Mouse (Mus musculus) liver, adult (tissue): ENCODE results near the gene Lrrc4.

Experiments used
- GATA4 ChIP-seq: IDR thresholded peaks from 2 replicates; pipeline ENCODE4 v1.6.1; 2014; ENCODE audit warnings: mild to moderate bottlenecking, low read length; ENCODE audit not compliant: insufficient replicate concordance

Gene Lrrc4

DNA sequence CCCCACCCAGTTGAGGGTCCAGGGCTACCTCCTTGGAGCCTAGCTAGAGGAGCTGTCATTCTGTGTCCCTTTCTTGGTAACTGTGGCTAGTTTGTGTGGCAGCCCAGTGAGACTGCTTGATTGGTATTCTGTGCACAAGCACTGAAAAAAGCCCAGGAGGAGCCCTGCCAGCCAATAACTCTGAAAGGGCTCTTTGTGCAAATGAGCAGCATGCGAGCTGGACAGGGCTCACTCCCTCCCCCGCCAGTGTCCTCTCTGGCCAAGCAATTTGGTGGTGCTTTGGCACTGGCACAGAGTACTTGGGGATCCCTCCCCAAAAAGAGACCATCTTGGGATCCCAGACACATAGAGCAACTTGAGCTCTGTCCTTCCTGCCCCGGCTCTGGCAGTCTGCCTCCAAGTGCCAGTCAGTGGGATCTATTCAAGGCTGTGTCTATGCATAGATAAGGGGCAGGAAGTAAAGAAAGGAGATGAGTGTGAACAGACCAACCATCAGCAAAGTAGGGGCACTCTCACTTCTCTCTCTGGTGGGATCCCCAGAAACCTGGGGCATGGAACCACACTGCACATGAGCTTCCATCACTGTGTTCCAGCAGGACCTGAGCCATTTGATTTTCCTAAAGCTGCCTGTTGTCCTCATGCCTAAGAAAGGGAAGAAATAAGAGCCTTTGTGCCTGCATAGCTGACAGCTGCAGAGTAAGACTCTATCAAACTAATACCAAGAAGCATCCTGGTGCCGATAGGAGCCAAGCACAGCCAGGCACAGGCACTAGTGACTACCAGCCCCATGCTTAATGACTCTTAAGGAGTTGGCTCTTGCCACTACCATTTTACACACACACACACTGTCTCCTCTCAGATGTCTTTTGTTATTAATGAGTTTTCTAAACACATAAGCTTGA is 11.1 kb upstream of the Lrrc4 start:
- TF ChIP-seq GATA4 = no peak

DNA sequence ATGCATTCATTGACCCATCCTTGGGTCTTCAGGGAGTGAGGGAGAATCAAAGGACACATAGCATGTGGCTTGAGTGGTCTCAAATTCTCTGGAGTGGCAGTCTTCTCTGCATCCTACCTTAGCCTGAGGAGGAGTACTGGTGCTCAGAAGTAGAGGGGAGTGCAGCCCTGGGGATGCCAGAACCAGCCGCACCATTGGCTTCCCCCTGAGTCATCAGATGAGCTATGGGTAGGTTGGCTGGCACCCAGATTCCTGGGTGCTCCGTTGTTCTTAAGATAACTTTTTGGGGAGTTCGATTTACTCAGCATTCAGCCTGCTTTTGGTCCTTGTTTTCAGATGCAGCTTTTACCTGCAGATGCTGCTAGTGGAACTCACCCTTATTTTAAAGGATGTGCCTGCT is 10.0 kb upstream of the Lrrc4 start:
- no peak for TF ChIP-seq GATA4

DNA sequence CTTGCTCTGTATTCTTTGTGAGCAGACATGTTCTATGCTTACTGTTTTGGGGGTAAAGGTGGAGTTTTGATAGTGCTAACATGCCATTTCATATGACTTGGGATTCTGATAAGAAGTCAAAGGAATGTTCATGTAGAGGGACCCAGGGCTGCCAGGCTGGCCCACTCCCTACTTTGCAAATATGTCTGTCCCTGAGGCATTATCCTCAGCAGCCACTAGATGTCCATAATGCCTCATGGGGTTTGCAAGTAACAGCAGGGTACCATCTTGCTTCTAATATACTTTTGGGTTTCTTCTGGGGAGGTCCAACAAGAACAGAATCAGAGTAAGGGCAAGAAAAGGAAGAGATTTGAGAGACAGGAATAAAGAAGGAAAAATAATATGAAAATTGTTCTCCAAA is 5.1 kb upstream of the Lrrc4 start:
- TF ChIP-seq GATA4 = no peak

DNA sequence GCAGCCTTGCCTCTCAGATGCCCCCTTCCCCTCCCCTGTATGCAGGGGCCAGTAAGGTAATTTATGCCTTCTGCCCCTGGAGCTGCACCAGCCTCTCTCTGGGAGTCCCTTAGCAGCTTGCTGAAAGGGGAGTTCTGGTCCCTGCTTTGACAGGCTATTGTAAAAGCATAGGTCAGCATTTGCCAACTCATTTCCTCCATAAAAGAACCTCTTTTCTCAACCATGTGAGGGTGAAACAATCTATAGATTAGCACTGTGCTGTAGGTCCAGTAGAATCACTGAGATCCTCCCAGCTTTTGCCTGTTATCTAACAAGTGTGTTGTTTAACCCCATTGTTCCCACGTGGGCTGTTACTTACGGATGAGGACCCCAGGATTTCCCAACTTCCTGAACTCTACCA is 2.5 kb upstream of the Lrrc4 start:
- no peak for TF ChIP-seq GATA4

DNA sequence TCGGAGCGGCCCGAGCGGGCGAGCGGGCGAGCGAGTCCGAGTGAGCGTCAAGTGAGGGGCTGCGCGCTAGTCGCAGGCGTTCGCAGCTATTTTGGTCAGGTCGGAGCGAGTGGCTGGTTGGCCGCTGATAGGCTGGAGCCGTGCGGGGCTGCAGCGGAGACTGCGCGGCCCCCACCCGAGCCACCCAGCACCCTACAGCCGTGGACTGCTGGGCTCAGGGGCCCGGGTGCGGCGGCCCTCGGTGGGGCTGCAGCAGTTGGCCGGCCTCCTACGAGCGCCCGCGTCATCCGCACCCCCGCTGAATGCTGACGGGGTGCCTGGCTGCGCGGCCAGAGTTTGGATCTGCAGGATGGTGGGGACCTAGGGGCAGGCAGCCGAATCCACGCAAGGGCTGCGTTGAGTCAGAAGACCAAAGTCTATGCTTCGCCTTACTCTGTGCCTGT is 1.9 kb upstream of the Lrrc4 start:
- TF ChIP-seq GATA4 = no peak

DNA sequence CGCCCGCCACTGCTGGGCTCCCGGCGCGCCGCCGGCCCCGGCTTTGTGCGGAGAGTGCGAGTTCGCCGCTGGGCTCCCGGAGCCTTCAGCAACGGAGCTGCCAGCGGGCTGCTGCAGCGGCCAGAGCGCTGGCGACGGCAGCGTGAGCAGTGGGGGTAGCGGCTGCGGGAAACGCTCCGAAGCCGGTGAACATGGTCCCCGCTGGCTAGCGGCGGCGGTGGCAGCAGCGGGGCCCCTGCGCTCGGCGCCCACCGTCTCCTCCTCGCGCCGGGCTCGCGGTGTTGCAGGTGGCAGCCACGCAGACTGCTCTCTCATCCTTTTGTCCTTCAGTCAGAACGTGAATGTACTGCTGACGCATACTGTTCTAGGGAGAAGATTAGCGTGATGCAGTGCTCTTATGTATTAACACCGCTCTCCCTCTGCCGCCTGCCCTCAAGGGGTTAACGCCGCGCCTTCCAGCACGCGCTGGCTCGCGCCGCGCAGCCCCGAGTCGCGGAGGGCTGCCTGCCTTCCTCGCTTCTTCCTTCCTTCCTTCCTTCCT is 1.3 kb upstream of the Lrrc4 start:
- no peak for TF ChIP-seq GATA4

DNA sequence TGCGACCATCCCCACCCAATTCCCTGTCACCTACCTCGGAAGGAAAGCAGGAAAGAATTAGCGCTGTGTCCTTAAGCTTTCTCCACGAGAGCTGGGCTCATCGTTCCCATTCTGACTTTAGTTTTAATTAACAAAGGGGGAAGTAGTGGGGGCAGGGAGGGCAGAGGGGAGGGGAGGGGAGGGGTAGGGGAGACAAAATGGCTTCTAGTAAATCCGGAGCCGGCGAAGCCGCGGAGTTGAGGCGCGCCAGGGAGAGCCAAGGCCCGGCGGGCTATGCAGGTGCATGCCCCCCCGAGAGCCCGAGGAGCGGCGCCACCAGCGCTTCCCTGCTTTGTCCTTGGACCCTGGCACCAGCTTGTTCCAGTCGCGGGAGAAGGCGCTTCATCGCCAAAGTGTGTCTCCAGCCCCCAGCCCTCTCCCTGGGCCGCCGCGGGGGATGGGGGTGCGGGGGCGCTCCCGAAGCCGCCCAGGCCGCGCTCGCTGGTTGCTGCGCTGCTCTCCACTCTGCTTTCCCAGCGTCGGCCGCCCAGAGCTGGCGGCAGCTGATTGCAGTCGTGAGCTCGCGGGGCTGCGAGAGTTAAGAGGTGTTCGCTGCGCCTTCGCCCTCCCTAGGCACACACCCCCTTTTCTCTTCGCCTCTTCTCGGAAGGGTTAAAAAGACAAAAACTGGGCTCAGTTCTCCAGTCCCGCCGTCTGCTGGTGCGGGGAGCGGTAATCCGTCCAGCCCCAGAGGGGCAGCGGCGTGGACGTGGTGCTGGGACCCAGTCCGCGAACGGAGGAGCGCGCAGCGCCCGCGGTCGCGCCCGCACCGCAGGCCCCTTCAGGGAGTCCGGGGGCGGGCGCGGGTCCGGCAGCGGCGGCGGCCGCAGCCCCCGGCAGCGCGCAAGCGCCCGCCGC is 555 bp upstream of the Lrrc4 start:
- TF ChIP-seq GATA4 = no peak

DNA sequence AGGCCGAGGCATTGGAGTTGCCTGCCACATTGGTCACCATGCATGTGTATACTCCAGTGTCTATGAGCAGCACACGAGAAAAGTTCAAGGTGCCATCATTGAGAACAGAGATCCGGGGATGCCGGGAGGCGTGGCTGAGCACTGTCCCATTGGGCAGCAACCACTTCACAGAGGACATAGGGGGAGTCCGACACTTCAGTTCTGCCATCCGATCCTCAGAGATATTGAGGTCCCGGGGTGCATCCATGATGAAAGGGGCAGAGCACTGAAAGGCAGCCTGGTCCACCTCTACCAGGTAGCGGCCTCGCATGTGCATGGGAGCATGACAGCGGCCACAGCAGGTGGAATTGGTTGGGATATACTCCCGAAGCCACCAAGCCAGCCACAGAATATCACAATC is 1.2 kb downstream of the Lrrc4 start:
- TF ChIP-seq GATA4 = no peak

DNA sequence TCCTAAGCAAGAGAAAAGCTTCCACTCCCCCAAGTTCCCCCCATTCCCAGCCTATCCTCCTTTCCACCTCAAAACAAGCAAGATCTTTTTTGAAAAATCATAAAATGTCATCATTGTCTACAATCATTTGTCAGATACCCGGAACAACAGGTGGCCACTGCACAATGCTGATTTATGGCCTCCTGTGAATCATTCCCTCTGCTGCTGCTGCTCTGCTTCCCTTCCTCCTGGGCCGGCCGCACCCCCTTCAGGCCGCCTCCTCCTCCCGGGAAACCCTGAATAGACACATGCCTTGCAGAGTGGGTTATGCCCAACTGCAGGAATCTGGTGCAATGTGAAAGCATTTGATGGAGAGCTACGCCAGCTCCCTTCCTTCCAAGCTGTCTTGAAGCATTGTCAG is 3.0 kb downstream of the Lrrc4 start:
- no peak for TF ChIP-seq GATA4

DNA sequence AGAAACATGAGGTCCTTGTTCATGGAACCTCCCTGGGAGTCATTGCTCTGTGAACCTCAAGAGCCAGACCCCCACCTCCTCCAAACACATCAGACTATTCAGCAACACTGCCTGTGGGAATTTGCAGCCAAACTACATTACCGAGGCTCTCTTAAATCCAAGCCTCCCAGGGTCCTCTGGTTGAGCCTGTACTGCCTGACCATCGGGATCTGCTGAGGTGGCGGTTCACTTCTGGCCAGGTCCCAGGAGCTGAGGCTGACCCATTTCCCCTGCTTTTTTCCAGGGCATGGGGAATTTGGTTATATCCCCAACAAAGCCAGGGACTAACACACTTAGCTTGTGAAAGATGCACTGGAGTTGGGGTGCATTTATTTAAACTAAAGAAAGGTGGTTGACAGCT is 4.0 kb downstream of the Lrrc4 start:
- TF ChIP-seq GATA4 = no peak

DNA sequence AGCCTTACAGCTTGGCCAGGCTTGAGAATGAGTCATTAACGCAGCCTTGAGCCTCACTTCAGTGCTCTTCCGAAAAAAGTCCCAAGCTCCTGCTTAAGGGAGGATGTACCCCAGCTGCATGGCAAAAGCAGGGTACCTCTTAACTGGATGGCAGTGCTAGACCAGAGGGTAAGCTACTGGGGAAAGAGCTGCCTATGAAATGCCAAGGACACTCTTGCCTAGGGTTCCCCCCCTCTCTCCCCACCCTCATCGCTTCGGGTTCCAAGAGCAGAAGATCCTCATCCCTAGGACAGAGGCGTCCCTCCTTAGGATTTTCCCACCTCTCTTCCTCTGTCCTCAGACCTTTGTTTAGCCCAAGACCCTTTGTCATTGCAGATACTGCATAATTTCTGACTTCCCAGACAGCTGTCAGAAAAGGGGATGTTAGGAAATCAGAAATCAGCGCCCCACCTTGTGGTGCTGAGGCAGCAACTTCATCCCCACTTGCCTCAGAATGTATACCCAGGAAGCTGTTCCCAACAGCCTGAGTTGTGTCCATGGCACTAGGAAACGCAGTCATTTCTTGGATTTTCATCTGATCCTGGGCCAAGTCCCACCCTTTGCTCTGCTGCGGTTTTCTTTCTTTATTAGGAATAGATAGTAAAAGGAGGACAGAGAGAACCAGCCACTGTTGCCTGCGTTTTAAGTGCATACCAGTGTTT is 4.7 kb downstream of the Lrrc4 start:
- no peak for TF ChIP-seq GATA4

DNA sequence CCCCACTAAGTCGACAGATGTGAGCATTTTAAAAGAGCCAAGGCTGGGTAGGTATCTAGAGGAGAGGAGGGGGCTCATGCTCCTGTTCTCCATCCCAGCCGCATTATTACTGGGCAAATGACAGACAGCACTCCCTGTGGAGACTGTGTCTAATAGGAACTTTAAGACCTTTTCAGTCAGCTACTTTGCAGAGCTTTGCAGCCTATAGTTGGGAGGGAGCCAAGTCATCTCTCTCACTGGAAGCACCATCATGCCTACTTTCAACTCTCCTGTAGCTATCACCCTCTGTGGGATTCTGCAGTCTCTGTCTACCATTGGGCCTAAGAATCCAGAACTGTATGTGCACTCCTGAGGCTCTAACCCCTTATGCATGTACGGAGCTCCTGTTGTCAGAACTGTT is 5.7 kb downstream of the Lrrc4 start:
- TF ChIP-seq GATA4 = no peak

DNA sequence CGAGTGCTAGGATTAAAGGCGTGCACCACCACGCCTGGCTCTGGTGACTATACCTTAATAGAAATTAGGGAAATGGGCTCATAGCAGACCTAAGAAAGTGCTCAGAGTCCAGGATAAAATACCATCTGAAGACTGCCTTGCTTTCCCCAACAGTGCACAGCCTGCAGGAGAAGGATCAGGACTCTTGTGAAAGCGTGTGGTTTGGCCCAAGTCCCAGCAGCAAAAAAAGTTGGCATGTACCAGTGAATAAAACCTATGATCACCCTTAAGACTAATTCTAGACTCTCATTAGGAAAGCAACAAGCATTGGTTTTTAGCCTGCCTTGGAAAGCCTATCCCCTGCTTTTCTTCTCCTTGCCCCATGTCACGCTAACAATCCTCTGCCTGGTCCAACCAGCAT is 7.7 kb downstream of the Lrrc4 start:
- TF ChIP-seq GATA4 = no peak

DNA sequence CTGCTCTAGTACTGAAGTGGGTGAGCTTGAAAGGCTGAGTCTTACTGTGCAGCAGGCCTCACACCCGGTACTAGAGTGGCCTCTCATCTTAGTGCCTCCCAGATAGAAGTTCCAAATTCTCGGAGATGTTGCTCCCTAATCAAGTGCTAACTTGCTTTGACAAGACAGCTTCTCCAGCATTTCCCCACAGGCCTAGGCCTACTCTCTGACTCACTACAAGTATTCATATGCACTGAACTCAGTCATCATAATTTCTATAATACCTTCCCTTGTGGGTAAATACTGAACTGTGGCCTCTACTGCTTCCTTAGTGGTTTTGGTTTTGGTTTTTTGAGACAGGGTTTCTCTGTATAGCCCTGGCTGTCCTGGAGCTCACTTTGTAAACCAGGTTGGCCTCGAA is 8.2 kb downstream of the Lrrc4 start:
- no peak for TF ChIP-seq GATA4

DNA sequence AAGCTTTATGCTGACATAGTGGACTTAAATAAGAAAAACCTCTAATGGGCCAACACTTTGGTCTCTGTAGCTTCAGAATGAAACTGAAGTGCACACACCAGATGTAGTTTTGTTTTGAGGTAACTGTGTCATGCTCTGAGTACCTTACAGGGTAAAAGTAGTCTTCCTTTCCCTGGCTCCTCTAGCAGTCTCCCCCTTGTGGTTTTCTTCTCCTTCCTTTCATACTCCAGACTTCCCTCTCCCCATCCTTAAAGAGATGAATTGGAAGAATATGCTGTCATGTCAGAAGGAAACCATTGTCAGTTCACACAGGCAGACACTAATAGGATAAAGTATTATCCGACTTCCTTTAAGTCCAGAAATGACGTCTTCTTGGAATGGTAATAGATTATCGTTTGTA is 9.3 kb downstream of the Lrrc4 start:
- no peak for TF ChIP-seq GATA4

DNA sequence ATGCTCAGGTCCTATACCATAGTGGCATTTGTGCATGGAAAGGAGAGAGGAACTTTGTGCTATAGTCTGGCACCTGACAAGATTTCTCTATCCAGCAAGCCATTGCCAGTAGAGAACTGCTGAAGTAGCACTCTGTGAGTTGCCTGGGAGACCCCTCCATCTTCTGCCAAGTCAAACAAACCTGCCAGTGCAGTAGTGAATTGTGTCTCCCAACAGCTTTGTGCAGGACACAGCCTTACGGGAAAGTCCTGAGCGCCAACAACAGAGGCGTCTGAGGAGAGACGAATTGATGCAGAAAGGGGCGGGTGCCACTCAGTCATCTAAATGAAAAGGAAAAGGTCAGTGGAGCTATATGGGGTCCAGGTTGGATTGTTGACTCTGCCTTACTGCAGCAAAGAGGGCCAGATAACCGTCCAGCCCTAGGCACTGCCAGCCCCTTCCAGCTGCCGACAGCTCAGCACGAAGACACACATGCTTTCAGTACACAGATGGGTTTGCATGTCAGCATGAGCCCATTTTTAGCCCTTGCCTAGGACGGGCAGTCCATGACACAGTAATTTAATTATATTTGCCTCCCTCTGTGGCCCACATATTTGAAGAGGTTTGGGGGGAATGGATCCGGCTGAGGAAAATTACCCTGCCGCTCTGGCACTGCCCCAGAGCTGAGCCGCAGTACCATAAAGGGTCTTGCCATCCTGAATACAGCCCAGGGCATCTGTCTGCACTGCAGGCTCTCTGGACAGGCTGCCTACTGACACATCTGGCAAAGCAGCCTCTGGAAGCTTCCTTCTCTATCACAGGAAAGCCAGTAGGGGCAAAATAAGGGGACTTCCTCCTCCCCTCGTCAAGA is 11.8 kb downstream of the Lrrc4 start:
- TF ChIP-seq GATA4 = no peak
